Mouse (Mus musculus) yolk sac, embryonic 10.5 days (tissue): ENCODE measurements around the gene Elovl3.
A peak's percentile ranks its signal among the peaks of the same experiment; 100 is the strongest.
"Not testable (repeated sequence)": the region's sequence is repeated elsewhere in the genome, so short reads cannot be mapped to it uniquely, and the experiment has no call there.

Experiments
- DNase-seq: peaks from one replicate; pipeline ENCODE4 v3.0.0-alpha.2; 2017; ENCODE audit warnings: low spot score

Elovl3 gene

DNA sequence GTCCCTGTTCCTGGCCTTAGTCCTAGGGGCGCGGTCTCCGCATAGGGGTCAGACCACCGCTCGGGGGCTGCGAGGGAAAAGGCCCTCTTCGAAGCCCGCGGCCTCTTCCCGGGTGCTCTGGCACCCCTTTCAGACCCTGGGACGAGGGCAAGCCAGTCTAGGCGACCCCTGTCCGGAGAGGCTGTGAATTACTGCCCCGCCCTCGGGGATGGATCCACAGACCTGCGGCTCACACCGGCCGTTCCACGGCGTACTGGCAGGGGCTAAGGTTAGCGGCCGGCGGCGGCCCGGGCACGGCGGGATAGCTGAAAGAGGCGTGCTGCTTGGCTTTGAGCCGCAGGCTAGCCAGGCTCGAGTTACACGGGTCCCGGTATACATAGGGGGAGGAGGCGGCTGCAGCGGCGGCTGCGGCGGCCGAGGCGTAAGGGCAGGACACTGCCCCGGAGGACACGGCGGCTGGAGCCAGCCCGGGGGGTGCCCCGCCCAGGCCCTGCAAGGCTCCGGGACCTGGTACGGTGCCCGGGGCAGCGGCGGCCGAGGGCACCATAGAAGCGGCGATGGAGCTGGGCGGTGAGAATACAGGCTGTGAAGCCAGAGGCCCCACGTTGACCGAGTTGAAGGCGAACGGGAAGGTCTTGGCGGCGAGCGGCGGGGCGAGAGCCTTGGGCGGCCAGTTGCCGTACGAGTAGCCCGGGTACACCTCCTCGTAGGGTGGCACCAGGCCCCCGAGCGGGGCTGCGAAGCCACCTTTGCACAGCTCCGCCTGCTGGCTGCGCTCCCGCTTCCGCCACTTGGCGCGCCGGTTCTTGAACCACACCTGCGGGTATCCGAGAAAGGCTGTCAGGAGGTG lies 4.3 kb downstream of the Elovl3 start:
- DNase-seq, result peak; percentile 33

GRCm38 (mm10) chr19:46136639-46137580 lies 5.2 kb downstream of the Elovl3 start:
- DNase-seq, result peak; percentile 60

- DNase-seq, result no peak
Observed at GRCm38 (mm10) chr19:46140324-46140723, 8.6 kb downstream of the Elovl3 start.

DNA sequence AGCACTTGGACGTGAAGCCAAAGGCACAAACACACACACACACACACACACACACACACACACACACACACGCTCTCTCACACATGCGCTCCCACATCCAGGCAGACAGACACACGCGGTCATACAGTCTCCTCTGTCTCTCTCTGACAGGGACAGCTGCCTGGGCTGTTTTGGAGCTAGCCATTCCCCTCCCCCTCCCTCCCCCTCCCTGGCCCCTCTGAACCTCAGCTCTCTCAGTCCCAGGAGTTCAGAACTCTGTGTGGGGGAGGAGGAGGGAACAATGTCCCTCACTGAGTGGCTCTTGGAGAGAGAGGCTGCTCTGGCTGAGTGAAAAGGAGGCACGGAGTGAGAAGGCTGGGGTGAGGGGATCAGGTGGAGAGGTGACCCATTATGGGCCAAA lies 9.4 kb downstream of the Elovl3 start:
- DNase-seq, result no peak

- no peak for DNase-seq
Observed at GRCm38 (mm10) chr19:46147511-46148371, 16.0 kb downstream of the Elovl3 start, which contains the start of gene Pitx3. Pitx3 (minus strand) TSS chr19:46148326.

GRCm38 (mm10) chr19:46148372-46148760 lies 16.7 kb downstream of the Elovl3 start:
- peak; percentile 91 for DNase-seq

DNA sequence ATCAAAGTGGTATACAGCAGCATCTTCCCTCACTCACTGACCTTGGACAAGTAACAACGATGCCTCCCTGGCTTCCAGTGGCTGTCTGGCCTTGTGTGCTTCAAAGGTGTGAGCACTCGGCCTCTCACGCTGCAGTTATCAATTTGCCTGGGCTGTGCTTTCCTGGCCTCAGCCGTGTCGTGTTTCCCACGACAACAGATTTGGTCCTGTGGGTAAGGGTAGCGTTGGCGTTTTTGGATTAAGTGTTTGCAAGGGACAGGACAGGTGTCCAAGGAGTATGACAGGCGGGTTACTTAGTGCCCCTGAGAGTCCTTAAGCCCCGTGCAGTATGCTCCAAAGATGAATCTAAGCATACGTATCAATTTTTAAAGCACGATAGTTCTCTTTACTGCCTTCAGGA lies 17.4 kb downstream of the Elovl3 start:
- DNase-seq, result no peak

DNA sequence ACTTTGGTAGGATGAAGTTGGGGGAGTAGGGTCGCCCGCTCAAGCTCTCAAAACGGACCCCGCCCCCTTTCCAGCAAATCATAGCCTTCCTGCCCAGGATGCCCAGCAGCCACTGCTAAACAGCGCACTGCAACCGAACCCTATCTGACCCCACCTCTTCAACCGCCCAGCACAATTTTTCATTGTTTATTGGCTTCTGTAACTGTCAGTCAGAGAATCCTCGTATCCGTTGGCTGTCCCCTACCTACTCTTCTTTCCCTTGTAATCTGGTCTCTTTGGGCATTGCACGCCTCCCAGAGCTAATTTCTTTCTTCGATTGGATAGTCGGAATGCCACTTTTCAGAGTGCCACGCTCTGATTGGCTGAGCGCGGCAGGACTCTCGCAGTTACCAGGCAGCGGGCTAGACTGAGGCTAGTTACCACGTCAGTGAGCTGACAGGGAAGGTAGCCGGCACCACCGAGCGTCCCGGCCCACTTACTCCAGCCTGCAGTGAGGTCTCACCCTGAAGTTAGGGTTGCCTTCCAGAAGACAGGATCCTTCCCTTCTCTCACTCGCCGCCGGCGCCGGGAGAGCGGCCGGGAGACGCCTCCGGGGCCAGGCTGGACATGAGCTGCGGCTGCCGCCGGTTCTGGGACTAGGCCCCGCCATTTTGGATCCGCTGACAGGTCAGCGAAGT lies 20.6 kb downstream of the Elovl3 start, which contains the start of gene Gbf1:
Gene Gbf1 (plus strand): TSS at position 383 of the 677 bp plus-strand sequence.
- DNase-seq, result peak; percentile 96

DNA sequence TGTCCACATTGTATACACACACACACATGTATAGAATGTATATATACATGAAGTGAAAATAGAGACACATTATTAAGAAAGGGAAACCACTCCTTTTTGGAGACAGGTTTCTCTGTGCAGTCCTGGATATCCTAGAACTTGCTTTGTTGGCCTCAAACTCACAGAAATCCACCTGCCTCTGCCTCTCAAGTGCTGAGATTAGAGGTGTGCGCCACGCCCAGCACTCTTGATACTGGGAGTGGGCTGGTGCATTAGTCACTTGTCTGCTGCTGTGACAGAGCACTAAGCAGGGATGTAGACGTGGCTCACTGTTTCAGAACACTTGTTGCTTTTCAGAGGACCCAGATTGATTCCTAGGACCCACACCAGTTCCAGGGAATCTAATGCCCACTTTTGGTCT lies 34.3 kb downstream of the Elovl3 start:
- DNase-seq, result no peak

- DNase-seq, result not testable (repeated sequence)
Observed at GRCm38 (mm10) chr19:46167169-46167568, 35.5 kb downstream of the Elovl3 start.

- DNase-seq, result no peak
Observed at GRCm38 (mm10) chr19:46169396-46169795, 37.7 kb downstream of the Elovl3 start.

DNA sequence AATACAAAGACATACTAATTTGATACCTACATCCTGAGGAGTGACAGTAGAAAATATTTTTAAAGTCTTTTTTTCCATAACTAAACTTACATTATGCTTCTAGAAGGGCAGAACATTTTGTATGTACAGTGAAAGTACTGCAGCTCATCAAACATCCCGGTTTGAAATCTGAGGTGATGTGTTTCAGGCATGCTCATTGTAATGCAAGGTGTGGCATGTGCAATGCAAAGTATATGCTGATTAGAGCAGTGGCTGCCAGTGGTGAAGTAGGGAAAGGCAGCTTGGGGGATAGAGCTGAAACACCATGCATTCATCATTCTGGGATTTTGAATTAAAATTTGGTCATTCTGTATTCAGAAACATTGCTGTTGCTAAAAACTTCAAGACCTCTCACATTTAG lies 38.2 kb downstream of the Elovl3 start:
- no peak for DNase-seq

DNA sequence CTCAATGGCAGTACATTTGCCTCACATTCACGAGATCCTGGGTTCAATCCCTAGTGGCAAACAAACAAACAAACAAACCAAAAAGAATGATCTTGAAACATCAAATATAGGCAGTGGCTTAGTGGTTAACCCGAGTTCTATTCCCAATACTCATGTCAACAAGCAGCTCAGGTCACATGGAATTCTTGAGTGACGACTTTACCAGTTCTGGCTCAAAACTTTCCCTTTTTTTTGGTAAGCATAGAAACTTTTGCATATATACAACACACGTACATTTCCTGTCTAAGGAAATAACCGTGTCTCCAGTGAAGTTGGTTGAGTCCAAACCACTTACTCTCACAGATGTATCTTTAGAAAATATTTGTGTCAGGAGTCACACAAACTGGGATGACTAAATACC lies 40.8 kb downstream of the Elovl3 start:
- DNase-seq, result no peak

- no peak for DNase-seq
Observed at GRCm38 (mm10) chr19:46175173-46175572, 43.5 kb downstream of the Elovl3 start.

DNA sequence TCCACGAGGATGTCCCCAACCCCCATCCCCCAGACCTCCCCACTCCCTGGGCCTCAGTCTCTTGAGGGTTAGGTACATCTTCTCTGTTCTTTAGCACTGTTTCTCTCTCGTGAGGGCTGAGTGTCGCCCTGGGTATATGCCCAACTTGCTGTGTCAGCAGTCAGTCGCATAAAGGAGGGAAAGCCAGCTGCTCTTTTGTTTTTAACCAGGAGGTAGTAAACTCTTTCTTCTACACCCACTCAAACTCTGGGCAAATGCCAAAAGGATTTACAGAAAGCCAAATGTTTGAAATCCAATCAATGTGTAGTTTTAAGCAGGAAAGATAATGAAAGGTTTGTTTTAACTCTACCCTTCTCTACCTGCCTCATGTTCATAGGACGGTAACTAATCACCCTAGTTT lies 45.3 kb downstream of the Elovl3 start:
- DNase-seq, result no peak

- no peak for DNase-seq
Observed at GRCm38 (mm10) chr19:46180274-46180673, 48.6 kb downstream of the Elovl3 start.

- DNase-seq, result peak; percentile 4
Observed at GRCm38 (mm10) chr19:46182241-46182640, 50.5 kb downstream of the Elovl3 start.
